Mouse (Mus musculus) NIH3T3 (cell line): Measurements from ENCODE around the gene Arid5b.
"Not testable (repeated sequence)": the region's sequence is repeated elsewhere in the genome, so short reads cannot be mapped to it uniquely, and the experiment has no call there.

Experiments
- DNase-seq: peaks from one replicate; pipeline ENCODE4 v3.0.0-alpha.2; 2012; ENCODE audit warnings: low read depth

The Arid5b gene

GRCm38 (mm10) chr10:68110182-68110581 is 168.4 kb downstream of the Arid5b start:
- DNase-seq = no peak

- no peak for DNase-seq
Measured at GRCm38 (mm10) chr10:68109651-68110050, 168.9 kb downstream of the Arid5b start.

GRCm38 (mm10) chr10:68107716-68108115 is 170.8 kb downstream of the Arid5b start:
- no peak for DNase-seq

GRCm38 (mm10) chr10:68106351-68106950 is 172.1 kb downstream of the Arid5b start:
- no peak for DNase-seq

DNA sequence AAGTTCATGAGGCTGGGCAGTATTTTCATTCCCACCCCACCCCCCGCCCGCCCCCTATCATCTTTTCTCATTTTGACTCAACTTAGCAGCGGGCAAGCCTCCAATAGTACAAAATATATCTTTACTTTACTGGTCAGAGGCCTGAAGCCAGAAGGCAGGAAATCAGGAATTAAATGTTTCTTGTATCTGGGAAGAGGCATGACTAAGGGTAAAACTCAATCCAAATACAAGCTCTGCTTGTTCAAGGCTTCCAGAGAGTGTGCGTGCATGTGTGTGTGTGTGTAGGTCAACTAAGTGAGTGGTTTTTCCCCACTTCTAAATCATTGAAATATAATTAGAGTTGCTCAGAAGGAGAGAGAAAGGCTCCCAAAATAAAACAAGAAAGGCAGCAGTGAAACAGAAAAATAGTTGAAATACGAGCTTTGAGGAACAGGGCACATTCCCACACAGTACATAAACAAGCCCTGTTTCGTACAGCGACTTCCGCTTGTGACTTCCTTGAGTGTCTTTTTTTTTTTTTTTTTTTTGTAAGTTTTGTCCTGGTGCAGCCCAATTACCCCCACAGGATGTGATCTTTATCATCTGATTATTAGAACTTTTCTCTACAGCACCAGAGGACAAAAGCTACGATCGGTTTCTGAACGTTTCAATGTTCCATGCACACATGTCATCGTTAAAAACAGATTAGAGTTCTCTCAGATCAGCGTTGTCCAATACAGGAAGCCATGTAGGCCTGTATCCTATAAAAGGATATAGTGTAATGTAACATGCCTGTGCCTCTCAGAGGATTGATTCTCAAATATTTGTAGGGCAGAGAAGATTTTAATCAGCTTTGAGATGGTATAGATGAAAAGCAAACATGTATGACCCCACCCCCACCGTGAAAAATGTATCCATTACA is 173.4 kb downstream of the Arid5b start:
- peak; percentile 89 for DNase-seq

DNA sequence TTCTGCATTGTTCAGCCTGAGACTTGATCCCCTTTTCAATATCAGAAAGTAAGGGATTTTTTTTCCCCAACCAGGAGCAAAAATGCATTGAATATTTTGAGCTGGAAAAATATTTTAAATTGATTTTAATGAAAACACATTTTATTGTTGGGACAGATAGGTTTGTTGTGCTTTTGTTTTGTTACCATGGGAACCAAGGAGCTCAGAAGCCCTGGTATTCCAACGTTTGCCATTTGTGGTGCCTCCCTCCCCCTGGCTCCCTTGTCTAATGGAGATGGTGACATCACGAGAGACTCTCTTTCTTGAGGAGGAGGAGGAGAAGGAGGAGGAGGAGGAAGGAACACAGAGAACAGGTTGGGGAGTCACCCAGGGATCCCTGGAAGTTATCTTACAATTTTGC is 174.1 kb downstream of the Arid5b start:
- DNase-seq = peak; percentile 74

DNA sequence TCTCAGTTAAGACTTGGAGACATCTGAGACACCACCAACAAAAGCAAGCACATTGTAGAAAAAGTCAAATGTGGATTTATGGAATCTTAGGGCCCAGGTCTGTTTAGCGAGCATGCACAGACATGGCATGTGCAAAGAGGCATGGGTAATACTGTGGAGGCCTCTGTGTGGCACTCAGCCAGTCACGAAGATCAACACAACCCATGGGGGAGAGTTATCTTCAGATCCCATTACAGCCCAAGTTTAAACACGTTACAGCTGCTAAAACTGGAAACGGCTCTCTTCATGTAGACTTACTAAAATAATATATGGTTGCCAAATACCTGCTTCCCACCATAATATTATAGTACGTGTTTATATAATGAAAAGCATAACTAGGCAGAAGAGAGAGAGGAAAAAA is 174.6 kb downstream of the Arid5b start:
- peak; percentile 64 for DNase-seq

DNA sequence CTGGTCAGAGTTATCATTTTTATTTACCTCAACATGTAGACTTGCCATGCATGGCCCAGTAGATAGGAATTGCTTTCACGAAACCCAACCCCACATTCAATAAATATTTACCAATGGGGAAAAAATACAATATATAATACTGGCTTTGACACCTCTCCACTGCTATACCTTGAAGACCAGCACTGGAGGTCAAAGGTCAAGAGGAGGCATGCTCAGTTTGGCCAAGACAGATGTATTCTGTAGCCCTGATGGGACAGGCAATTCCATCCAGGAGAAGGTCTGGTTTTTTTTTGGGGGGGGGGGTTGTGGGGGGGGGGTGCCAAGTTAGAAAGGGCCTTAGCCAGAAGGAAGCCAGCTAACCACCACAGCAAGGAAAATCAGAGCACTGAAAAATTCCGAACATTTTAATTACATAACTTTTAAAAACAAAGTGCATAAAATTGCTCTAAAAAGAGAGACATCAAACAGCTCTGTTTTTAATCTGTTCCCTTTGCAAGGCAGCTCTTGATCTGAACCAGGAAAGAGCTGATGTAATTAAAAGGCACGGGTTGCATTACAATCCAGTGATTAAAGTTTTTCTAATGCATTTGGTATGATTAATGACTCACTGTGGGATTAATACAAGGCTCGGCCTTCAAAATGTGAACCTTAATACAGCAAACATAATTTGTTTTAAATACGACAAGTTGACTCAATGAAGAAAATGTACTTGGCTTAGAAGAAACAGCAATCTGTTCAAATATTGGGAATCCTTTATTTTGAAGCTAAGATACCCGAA is 175.3 kb downstream of the Arid5b start:
- DNase-seq = no peak

DNA sequence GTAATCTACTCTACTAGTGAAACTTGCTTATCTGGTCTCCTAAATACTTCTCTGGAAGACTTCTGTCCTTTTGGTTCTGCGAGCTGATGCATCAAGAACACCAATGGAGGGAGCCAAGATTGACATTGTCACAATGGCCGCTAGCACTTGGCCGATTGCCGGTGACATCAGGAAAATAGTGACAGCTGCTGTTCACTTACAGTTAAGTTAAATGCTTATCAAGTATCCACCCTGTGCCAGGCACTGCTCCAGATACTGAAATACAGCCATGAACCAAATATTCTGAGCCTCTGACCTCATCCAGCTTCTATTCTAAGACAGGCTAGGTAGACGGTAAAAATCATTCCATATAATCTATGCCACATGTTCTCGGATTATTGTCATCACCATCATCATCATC is 176.0 kb downstream of the Arid5b start:
- no peak for DNase-seq

- no peak for DNase-seq
Measured at GRCm38 (mm10) chr10:68101251-68101650, 177.3 kb downstream of the Arid5b start.

DNA sequence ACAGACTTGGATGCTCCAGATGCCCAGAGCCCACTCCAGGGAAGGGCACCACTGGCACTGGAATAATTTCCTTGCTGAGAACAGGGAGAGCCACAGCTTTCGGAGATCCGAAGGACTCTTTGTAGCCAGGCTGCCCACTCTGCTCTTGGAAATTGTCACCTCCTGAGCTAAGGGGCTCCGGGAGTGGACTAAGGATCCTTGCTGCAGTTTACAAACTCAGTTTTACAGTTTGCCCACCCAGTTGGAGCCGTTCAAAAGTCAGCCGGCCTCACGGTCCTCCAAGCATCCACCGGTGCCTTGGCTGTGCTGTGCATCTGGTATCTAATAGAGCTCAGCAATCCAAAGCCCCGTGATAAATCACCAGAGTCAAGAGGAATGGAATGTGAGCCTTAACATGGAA is 178.0 kb downstream of the Arid5b start:
- DNase-seq = no peak

- DNase-seq = not testable (repeated sequence)
Measured at GRCm38 (mm10) chr10:68099801-68100200, 178.7 kb downstream of the Arid5b start.

DNA sequence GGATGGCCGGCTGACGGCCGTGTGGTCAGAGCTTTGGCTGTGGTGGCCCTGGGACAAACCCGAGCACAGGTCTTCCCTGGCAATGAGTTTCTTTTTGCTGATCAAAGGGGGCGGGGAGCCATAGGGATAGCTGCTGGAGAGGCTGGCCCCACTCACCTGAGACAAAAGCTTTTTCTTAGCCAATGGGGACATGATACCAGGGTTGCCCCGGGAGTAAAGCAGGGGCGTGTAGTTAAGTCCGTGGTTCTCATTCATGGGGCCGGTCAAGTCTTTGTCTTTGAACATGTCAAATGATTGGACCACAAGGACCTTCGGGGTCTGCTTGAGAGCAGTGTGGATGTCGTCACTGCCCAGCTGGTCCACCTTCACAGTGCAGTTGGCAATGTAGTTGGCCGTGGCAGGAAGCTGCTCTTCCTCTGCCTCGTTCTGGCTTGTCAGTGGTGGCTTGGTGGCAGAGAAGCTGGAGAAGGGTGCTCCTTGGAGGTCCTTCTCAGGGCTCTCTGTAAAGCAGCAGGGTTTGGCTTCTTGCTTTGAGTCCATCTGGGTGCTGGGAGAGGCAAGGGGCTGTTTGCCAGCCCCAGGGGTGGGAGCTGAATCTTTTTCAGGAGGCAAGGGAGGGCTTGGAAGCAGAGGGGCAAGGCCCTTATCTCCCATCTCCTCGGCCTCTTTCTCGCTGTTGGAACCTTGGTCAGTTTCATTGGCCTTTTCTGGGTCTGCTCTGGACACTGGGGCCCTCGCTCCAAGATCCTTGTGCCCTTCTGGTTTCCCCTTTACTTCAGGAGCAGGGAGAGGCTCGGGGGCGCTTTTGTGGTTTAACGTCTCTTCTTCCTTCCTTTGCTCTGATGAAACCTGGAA is 180.5 kb downstream of the Arid5b start:
- DNase-seq = no peak

DNA sequence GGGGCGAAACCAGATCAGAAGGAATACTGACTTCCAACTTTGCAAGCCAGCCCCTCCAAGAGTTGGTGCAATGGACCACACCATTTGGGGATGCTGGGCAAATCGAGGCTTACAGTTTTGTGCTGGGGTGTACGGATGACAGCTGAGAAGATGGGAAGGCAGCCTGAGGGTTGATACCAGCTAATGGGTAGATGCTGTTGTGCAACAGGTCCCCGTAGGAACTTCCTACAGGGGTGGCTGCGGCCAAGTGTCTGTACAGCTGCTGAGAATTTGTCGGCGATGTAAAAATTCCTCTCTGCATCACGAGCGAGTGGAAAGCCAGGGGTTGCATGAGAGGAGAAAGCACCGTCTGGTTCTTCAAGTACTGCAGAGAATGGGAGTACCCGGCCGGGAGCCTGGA is 182.1 kb downstream of the Arid5b start:
- no peak for DNase-seq

DNA sequence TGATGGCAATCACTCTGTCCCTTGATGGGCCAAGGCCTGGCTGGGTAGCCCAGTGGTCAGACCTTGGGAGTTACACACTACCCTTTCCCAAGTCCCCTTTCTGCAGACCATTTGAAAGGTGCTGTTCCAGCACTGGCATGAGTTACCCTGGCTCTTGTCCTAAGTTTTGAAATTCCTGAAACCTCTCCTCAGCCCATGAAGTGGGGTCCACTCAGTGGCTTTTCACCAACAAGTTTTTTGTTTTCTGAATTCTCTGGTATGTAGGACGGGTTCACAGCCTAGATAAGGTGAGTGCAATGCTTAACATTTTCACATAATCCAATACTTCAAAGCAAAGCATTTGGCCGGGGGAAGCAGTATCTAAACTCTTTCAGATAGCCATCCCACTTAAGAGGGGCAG is 183.4 kb downstream of the Arid5b start:
- no peak for DNase-seq

- DNase-seq = no peak
Measured at GRCm38 (mm10) chr10:68093496-68093895, 185.0 kb downstream of the Arid5b start.

DNA sequence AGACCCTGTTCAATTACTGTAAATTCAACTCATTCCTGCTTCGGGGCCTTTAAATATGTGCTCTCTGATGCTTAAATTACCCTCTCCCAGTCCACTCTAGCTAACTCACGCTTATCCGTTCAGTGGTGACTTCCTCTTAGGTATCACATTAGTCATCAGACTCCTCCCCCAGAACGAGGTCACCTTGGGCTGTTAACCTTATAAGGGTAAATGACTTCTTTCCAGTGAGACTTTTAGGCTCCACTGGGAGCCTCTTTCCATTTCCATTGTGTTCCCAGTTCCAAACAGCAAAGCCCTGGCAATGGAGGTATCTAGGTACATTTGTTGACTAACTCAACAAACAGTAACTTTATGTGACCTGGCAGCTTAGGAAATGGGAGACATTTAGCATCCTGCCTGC is 186.7 kb downstream of the Arid5b start:
- peak; percentile 50 for DNase-seq

GRCm38 (mm10) chr10:68091011-68091410 is 187.5 kb downstream of the Arid5b start:
- no peak for DNase-seq

- peak; percentile 53 for DNase-seq
Measured at GRCm38 (mm10) chr10:68090544-68090943, 188.0 kb downstream of the Arid5b start.

- peak; percentile 94 for DNase-seq
Measured at GRCm38 (mm10) chr10:68090197-68090535, 188.4 kb downstream of the Arid5b start.

DNA sequence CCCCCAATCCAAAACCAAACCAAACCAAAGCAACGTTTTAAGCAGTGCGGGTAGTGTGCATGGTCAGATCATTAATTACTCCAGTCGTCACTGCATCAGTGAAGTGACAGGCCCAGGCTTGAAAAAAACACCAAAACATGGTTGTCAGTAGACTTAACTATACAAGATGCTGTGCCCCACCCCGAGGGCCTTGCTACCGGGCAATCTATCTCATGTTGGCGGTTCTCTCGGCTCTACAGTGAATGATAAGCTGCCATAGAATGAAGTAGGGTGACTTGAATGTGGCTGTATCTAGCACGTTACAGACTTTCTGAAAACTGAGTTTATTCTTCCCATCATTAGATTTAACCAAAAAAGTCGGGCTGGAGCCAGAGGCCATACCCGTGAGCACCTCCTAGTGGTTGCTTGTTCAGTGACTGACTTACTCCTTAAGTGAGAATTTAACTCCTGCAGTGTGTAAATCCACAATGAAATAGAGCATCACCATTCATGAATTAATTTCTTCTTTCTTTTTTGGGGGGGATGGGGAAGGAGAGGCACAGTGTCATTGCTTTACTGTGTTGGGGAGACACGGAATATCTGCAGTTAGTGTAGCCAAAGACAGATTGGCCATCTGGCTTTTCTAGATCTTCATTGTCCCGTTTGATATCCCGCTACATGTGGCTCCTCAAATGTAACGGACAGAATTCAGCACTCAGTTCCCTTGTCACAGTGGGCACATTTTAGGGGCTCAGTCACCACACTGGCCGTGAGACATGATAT is 188.9 kb downstream of the Arid5b start:
- DNase-seq = peak; percentile 50
